Mouse (Mus musculus) ES-E14 (cell line): ENCODE data around the gene Olfr282. TPM values are rescaled to one million over a fixed set of nuclear protein-coding genes. Genes with fewer than 3 reads are reported as not detected.

Source experiments
- DNase-seq: peaks from one replicate; pipeline ENCODE4 v3.0.0-alpha.2; 2013; ENCODE audit warnings: low read depth, low spot score
- H3K27ac ChIP-seq: 2 replicates; pipeline ENCODE4 v1.5.1; 2012; ENCODE audit warnings: low read depth, mild to moderate bottlenecking, low read length, moderate library complexity, mixed read lengths; ENCODE audit not compliant: poor library complexity, insufficient read depth, severe bottlenecking
- H3K36me3 ChIP-seq: 2 replicates; pipeline ENCODE4 v1.6.1; 2012; ENCODE audit warnings: mild to moderate bottlenecking, low read length, moderate library complexity, mixed read lengths; ENCODE audit not compliant: control insufficient read depth, poor library complexity, insufficient read depth, severe bottlenecking
- H3K4me1 ChIP-seq, 2 experiments: fragments of 150-350 bp in 1 of 2; sonication (generic) in 1 of 2; 2 replicates each; pipeline ENCODE4 v1.6.1; 2012; ENCODE audit warnings: low read length in 2 of 2, mild to moderate bottlenecking in 1 of 2, mixed read lengths in 1 of 2; ENCODE audit not compliant: control insufficient read depth in 2 of 2, insufficient read depth in 2 of 2, poor library complexity in 1 of 2
- H3K4me3 ChIP-seq, 2 experiments: fragments of 150-350 bp in 1 of 2; sonication (generic) in 1 of 2; 2 replicates each; pipeline ENCODE4 v1.5.1; 2012; ENCODE audit warnings: low read length in 2 of 2, low read depth in 1 of 2, mild to moderate bottlenecking in 1 of 2, mixed read lengths in 1 of 2; ENCODE audit not compliant: insufficient read depth in 1 of 2, poor library complexity in 1 of 2, severe bottlenecking in 1 of 2
- H3K9ac ChIP-seq: 2 replicates; pipeline ENCODE4 v1.6.1; 2012; ENCODE audit warnings: low read depth, mild to moderate bottlenecking, low read length, mixed read lengths; ENCODE audit not compliant: poor library complexity, insufficient read depth, severe bottlenecking
- H3K9me3 ChIP-seq: fragments of 150-350 bp; sonication (generic); 2 replicates; pipeline ENCODE4 v1.6.1; 2012; ENCODE audit warnings: low read depth, mild to moderate bottlenecking, low read length; ENCODE audit not compliant: control insufficient read depth, insufficient read depth
- CHD2 ChIP-seq: IDR thresholded peaks from 2 replicates; pipeline ENCODE4 v1.6.1; 2014; ENCODE audit warnings: mild to moderate bottlenecking, low read depth, low read length, inconsistent platforms
- HCFC1 ChIP-seq: IDR thresholded peaks from 2 replicates; pipeline ENCODE4 v1.6.1; 2012; ENCODE audit warnings: low read length, inconsistent platforms, borderline replicate concordance; ENCODE audit not compliant: insufficient read depth
- MAFK ChIP-seq: IDR thresholded peaks from 2 replicates; pipeline ENCODE4 v1.6.1; 2014; ENCODE audit warnings: mild to moderate bottlenecking, low read depth, low read length, inconsistent platforms; ENCODE audit not compliant: insufficient read depth
- ZC3H11A ChIP-seq: IDR thresholded peaks from 2 replicates; pipeline ENCODE4 v1.6.1; 2012; ENCODE audit warnings: low read depth, mild to moderate bottlenecking, inconsistent platforms, low read length, borderline replicate concordance
- ZNF384 ChIP-seq: IDR thresholded peaks from 2 replicates; pipeline ENCODE4 v1.6.1; 2012; ENCODE audit warnings: low read depth, low read length, inconsistent platforms
- in situ Hi-C, 2 experiments: fragments of 600-800 bp; cut with MboI; formaldehyde crosslinking; loops; one replicate each; pipeline ENCODE4 v1.15.1; 2025; ENCODE audit warnings: low sequenced_read_pairs in 2 of 2, inconsistent platforms in 1 of 2; ENCODE audit not compliant: unreplicated experiment in 2 of 2
- total RNA-seq: library from RNA; depleted of rRNA; stranded (reverse); fragments of 300-350 nt; gene quantifications from 2 replicates; pipeline ENCODE4 v1.2.3, GENCODE M21; 2012

The Olfr282 gene
- total RNA-seq, 1 experiment, result not detected

DNA sequence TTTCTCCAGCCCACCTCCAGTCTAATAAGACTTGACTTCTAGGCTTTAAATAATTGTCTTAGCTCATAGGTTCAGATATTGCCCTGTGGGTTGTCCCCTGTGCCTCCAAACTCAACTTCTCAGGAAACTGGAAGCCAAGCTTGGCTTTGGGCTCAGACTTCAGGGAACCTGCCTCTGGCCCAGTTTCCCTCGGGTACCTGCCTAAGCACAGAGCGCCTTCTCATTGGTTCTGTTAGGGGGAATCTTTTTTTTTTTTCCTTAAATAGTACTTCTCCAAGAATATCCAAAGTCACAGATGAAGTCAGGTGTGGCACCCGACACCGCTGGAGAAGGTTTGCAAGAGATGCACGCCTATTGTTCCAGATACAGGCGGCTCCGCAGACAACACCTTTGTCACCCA lies 21.3 kb downstream of the Olfr282 start, which contains the start of gene Olfr281:
Gene Olfr281 (plus strand): TSS at position 301 of the 400 bp plus-strand sequence.
- in situ Hi-C loops, result no loop called here
- no peaks in the 10 kb centered on the region for H3K4me1 ChIP-seq

DNA sequence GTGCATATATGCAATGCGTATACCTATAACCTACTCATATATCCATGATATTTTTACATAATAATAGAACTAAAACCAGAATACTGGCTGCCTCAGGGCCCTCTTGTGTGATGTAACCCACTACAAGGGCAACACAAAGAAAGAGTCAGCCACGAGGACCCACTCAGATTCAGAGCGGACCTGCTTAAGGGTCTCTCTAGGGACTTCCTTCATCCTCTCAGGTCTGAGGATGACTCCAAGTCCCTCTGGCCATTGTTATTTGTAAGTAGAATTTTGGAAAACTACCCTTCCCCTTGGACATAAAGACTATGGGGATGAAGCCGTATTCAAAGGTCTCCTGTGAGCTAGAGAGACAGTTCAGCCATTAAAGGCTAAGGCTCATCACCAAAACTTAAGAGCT lies 38.6 kb downstream of the Olfr282 start, which contains the start of gene OR5BS1P:
Gene OR5BS1P (plus strand): TSS at position 301 of the 400 bp plus-strand sequence.
- Histone ChIP-seq H3K9me3 (no peaks in the 10 kb centered on the region), H3K4me1 (no peaks in the 10 kb centered on the region), H3K36me3 (no peaks in the 10 kb centered on the region), H3K9ac (no peak within 1 kb of the TSS), H3K27ac (no peak within 1 kb of the TSS), H3K4me3 (no peak within 1 kb of the TSS)
- in situ Hi-C loops, result no loop called here
- no peak for TF ChIP-seq HCFC1
- TF ChIP-seq ZNF384, result no peak
- TF ChIP-seq CHD2, result no peak
- TF ChIP-seq ZC3H11A, result no peak
- TF ChIP-seq MAFK, result no peak
- no peak for DNase-seq

More for the DNA sequence above, 21.3 kb downstream of the Olfr282 start, which contains the start of gene Olfr281:
- Histone ChIP-seq H3K9me3 (no peaks in the 10 kb centered on the region), H3K36me3 (no peaks in the 10 kb centered on the region), H3K27ac (no peak within 1 kb of the TSS), H3K4me3 (no peak within 1 kb of the TSS), H3K9ac (no peak within 1 kb of the TSS)
- no peak for DNase-seq
- TF ChIP-seq CHD2 (no peak), MAFK (no peak), ZNF384 (no peak), HCFC1 (no peak), ZC3H11A (no peak)

DNA sequence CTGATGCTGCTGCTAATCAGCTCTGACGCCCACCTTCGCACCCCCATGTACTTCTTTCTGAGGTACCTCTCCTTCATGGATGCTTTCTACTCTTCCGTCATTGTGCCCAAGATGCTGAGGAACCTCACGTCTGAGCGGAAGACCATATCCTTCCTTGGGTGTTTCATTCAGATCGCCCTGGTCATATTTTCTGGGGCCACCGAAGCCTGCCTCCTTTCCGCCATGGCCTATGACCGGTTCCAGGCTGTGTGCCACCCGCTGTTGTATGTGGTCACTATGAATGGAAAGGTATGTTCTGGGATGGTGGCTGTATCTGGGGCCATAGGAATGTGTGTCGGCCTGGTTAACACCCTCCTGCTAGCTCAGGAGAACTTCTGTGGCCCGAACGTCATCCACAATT lies 40.5 kb downstream of the Olfr282 start:
- Histone ChIP-seq H3K9ac (no peak overlapping the region), H3K4me1 (no peaks in the 10 kb centered on the region), H3K9me3 (no peaks in the 10 kb centered on the region), H3K36me3 (no peaks in the 10 kb centered on the region), H3K27ac (no peak overlapping the region), H3K4me3 (no peak overlapping the region)
- DNase-seq, result no peak
- TF ChIP-seq ZNF384 (no peak), HCFC1 (no peak), CHD2 (no peak)
- in situ Hi-C loops, result no loop called here

DNA sequence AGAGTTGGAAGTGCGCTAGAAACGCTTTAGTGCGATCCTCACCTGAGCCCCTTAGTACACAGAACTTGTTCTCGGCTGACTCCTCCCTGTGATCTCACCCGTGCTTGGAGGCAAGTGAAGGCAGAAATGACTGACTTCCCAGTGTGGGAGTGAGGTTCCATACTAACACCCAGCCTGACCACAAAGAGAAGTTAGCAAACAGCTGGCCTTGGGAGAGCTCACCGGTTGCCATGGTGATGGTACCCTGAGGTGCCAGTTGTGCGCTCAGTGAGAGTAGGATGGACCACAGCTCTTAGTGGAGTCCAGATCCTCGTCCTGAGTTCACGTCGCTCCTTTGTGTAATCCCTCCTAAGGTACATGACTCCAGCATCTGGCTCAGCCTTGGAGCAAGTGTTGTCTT lies 43.9 kb downstream of the Olfr282 start:
- TF ChIP-seq ZNF384 (no peak), ZC3H11A (no peak), CHD2 (no peak), HCFC1 (no peak), MAFK (no peak)
- Histone ChIP-seq H3K9me3 (no peaks in the 10 kb centered on the region), H3K4me3 (no peak overlapping the region)

DNA sequence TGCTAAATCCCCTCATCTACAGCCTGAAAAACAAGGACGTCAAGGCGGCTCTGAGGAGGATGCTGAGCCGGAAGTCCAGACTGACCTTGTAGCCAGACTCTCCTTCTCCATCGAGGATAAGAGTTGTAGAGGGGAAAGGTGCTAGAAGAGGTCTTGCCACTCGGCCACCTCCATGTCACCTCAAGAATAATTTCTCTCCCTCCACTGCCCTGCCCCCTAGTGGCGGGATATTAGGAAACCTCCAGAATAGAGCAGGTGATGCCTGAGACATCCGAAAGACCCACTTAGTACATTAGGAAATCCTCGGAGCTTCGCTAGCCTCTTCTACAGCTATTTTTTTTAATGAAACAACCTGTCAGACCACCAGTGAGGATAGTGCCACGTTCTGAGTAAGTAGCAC lies 44.4 kb downstream of the Olfr282 start:
- Histone ChIP-seq H3K36me3 (no peaks in the 10 kb centered on the region), H3K4me3 (no peak overlapping the region), H3K9me3 (no peaks in the 10 kb centered on the region), H3K27ac (no peak overlapping the region), H3K4me1 (no peaks in the 10 kb centered on the region; a peak in 1 of 4 replicates), H3K9ac (no peak overlapping the region)
- DNase-seq, result peak; percentile 54
- in situ Hi-C loops, result no loop called here
- TF ChIP-seq ZNF384, result no peak
- TF ChIP-seq ZC3H11A, result no peak
- TF ChIP-seq MAFK, result no peak
- no peak for TF ChIP-seq HCFC1
- TF ChIP-seq CHD2, result no peak

More for the DNA sequence above, 43.9 kb downstream of the Olfr282 start:
- no peak for DNase-seq
- no peak overlapping the region for H3K9ac ChIP-seq
- no peaks in the 10 kb centered on the region for H3K36me3 ChIP-seq
- in situ Hi-C loops, result no loop called here
- H3K4me1 ChIP-seq, result no peaks in the 10 kb centered on the region; a peak in 1 of 4 replicates
- no peak overlapping the region for H3K27ac ChIP-seq
